Mouse (Mus musculus) cerebellum, adult 9-11 months (tissue): ENCODE measurements around the gene Fto.

ENCODE experiments used
- DNase-seq: peaks from one replicate; pipeline ENCODE4 v3.0.0; 2022

Gene Fto

DNA sequence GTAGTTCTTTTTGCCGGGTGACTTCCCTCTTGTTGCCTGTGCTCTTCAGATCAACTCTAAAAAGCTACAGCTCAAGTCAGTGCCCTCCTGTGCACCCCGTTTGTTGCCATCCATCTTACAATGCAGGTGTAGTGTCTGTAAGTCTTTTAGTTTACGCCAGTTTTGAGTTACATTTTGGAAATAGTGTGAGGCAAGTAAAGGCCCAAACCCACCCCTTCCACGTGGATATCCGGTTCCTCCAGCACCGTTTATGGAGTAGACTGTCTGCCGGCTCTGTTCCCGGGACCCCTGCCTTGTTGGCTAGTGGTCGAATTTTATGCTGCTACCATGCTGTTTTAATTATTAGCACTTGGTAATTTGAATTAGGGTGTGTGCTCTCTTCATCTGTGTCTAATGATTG lies 46.2 kb downstream of the Fto start:
- DNase-seq: no peak

DNA sequence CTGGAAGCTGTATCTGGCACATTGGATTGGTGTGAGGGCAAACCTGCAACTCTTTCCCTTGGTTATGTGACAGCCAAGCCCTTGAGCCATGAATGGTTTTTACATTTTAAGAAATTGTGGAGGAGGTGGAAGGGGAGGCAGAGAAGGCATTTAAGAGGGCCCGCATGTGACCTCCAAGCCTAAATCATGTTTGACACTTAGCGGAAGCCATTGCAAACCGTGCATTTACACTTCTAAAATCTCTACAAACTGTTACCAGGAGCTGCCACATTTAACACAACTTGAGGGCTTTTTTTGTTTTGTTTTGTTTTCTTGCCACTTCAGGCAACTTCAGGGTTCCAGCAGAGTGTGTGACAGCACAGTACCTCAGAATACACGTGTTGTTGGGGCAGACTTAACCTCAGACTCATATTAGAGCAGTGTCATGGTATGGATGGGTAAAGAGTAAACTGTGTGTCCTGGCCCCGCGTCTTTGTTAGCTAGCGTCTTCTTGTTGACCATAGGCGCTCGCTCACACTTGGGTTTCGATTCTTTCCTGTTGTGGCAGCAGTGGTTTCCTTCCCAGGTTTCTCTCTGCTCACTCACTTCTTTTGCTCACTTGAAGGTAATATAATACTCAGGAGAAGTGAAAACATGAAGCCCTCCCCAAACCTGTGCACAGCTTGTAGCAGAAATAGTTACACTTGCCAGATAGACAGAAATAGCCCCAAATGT lies 47.5 kb downstream of the Fto start:
- DNase-seq: no peak

DNA sequence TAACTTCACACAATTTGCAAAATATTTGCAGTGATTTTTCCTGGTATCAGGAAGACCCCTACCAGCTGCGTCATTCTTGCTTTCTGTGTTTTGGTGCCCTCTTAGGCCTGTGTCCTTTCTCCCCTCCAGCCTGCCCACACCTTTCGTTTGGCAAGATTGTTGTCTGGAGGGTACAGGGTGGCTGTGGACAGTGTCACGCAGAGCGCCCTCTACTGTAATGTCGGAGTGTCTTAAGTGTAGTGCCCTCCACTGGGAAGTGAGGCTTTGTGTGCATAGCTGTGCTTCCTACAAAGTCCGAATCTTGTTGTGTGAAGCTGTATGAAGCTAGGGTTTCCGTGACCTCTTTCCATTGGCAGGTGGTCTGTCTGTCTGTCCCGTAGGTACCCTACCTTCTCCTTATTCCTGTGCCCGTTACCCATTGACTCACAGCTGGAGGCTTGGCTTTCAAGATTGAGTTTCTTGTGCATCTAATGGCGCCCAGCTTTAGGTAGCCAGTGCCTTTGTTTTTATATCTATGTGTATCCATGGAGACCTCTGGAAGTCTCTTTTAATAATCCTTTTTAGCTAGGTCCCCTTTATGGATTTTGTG lies 50.0 kb downstream of the Fto start:
- no peak for DNase-seq

DNA sequence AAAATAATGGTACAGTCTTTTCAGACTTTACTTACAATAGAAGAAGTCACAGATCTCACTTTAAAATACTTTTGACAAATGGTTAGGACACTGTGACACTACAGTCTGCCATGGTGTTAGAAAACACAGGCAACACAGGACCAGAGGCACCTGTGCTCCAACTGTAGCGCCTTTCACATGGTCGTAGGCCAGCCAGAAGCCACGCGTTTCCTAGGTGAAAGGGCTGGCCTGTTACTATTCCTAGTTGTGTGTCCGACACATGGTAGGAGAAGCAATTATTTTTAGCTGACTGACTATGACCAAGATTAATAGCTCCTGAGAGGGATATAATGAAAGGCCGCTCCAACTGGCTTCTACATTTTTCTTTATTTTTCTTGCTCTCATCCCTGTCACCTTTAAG lies 50.9 kb downstream of the Fto start:
- no peak for DNase-seq

DNA sequence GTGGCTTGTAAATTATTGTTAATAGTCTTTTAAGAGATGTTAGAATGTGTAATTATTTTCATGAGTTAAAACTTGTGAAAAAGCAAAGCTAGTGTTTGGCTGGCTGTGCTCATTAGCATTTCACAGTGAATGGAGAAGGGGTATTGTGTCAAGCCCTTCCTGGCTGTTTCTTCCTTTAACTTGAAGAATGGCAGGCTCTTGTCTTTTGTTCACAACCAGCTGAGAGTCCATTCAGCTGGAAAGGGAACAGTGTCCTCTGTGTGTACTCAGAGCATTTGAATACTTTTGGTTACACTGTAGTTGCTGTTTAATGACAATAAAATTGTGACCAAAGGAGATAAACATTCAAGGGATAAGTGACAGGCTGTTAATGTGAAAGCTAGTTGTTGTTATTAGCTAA lies 52.5 kb downstream of the Fto start:
- DNase-seq: no peak

DNA sequence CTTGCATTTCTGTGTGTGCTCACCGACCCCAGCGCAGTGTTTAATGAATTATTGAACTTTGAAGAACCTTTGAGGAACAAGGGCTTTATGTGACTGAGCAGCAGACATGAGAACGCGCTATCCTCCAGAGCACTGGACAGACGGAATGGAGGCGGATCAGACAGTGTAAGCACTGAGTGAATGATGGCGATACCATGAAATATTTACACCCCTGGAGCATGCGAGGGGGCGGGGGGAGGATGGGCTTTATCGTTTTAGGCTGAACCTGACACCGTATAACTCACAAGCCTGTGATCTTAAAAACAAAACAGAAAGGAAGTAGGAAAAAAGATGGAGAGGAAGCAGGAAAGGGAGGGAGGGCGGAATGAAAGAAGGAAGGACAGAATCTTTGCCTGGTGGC lies 57.6 kb downstream of the Fto start:
- no peak for DNase-seq

DNA sequence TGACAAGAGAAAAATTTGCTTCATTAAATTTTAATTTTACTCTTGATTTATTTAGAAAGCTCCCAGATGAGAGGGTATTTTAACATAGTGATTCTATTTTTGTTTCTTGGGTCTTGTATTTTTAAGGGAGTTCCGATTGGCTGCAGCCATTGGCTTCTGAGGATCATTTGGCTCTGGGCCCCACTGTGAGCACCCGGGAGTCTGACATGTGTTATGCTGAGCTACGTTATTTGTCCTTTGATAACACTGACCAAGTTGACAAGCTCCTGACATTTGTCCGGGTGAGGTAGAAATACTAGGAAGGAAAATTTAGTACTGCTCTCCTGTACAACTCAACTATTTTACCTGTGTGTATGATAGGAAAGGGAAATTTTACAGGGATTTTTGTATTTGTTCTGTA lies 58.7 kb downstream of the Fto start:
- DNase-seq: no peak

DNA sequence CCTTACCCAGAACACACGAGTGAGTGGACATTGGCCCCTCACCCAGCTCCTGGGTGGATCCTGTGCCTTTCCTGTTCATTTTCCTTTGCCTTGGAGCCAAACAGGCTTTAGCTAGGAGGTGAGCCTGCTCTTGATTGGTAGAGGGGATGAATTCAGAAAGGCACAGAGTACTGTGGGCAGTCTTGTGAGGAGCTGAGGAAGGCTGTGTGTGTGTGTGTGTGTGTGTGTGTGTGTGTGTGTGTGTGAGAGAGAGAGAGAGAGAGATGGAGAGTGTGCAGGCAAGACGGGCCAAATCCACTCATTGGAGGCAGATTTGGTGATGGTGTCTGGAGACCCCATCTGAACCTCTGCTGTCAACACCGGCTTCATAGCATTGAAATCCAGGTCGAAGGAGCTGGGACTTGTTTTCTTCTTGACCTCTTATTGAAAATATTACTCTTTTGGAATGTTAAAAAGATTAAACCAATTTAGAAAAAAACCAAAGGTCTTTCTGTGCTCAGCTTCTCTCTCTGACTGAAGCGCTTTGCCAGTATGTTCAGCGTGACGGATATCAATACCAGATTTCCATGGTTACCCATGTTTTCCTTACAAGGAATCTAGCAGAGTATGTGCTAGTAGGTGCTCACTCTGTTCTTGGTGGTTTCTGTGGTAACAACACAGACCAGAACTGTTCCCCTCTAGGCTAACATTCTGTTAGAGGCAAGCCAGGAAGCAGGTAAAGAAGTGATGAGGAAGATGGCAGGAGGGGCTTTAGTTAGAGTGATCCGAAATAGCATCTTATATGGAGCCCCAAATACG lies 59.7 kb downstream of the Fto start:
- no peak for DNase-seq

DNA sequence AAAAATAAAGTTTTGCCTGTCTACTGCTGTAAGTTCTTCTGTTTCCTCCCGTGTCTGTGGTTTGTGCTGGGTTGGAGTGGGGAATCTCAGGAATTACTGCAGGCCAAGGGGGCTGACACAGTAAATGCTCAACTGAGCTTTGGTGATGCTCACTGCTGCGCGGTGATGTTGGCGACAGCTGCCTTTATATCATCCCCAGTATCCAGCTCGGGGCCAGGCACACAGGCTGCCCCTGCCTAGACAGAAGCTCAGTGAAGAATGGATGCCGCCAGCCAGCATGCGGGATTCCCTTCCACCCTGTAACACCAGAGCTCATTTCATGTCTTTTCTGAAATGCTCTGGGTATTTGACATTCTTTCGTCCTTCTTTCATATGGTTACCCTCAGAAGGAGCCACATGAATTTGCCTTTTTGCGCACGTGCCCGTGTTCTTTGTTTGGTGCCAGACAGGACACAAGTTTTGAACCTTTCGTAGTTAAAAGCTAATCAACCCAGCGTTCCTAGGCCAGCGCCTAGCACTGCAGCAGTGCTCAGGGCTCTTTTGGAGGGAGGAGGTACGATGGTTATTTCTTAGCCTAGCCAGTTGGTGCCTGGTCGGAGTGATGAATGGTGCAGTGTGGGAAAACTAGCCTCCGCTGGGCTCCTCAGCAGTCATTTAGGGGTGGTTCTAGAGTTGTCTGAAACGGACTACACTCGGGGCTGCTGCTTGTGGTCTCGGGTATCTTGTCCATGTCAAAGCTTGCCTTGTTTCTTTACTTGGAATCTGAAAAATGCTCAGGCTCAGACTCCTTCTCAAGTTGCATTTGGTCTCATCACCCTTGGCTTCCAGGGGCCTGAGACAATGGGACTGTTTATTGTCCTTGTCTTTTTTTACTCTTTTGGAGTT lies 62.0 kb downstream of the Fto start:
- DNase-seq: no peak

DNA sequence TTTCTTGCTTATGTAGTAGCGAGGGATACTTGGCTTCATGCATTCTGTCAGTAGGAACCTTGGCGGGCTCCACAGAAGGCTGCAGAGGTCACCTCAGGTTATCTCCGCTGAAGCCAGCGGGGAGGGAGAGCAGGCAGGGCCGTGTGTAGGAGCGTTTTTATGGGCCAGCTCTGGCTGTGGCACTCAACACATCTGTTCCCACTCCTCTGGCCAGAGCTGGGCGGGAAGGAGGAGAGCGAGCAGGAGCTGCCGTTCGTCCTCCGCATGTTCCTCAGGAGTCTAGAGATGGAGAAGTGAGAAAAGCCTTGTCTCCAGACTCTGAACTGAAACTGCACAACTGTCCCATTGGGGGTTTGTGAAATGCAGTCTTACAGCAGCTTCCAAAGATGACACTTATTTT lies 63.5 kb downstream of the Fto start:
- peak; percentile 30 for DNase-seq

DNA sequence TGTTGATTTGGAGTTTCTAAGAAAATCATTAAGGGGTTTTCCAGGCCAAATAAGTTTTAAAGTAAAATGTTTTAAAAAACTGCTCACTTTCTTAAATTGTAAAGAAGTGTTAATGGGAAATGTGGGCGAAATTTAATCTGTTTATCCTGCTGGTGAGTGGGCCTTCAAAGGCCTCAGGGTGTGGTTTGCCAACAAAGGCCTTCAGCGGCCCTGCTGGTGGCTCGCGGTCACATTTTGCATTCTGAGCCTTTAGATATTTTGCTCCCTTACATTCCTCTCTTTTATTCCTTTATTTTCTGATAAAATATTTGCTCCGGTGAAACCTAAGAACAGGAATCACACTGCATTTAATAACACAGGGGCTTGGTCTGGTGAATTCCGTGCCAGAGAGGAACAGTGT lies 64.0 kb downstream of the Fto start:
- DNase-seq: no peak

DNA sequence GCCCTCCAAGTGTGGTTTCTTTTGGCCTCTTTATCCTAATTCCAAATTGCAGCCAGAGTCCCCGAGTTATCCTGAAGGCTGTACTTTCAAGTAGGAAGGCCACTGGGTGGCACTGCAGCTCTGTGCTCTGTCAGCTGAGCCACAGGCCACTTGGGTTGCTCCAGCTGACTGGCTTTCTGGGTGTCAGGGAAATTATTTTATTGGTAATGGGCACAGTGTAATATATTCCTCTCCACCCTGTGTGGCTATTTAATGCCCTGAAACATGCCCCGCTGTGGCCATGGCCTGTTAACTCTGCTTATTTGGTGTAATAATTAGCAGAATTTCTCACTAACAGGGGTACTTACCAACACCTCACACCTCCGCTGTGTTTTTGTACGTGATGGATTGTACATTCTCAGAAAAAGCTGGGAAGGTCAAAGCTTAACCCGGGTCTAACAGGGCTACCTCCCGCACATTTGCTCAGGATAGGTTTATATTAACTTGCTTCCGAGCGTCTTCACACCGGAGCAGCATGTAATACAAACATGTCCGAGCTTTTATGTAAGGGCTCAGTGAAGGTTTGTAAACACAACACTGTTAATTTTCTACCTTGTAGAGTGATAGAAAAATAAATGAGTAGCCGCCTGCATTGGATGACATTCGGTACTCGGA lies 65.6 kb downstream of the Fto start:
- peak; percentile 71 for DNase-seq

DNA sequence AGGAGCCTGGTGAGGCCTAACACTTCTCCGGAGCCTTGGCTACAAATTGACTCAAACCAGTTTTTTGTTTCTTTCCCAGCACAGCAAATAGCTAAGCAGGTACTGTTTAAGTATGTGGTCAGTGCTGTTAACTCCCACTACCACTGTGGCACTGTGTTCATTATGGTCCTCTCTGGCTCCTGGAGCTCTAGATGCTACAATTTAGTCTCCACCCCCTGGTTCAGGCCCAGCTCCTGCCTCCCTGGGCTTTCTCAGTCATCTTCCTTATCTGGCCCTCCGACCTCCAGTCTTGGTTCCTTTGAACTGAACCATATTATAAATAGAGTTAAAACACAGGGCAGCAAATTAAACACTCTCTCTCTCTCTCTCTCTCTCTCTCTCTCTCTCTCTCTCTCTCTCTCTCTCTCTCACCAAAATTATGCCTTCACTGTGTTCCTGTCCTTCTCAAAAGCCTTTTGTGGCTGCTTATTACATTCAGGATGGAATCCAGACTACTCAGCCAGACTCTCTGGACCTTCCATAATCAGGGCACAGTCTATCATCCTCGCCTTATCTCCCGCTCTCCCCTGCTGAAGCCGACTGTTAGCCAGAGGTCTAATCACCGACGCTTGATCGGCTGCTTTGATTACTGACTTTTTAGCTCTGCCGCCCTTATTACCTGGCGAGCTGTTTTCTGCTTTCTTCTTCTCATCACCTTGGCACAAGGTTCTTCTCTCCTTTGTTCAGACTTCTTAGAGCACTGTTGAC lies 67.6 kb downstream of the Fto start:
- DNase-seq: no peak

DNA sequence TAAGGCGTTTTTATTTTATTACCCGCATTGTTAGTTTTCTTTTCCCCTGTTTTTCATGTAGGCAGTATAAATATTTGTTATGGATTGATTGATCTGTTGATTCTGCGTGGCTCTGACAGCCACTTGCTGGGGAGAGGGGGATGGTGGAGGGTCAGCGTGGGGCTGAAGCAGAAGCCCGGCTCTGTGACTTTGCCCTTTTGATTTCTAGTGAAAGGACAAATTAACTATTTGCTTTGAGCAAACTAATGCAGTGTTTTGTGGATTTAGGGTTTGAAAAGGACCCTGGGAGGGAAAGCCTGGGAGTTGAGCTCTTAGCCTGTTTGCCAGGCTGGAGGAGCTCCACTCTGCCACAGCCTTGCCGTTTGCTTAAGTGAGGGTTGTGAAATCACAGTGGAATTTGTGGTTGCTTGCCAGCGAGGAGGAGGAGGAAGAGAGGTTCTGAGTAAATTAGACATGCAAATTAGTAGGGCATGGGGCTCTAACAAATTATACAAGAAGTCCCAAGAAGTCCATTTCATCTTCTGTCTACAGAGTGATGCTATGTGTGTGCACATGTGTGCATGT lies 68.3 kb downstream of the Fto start:
- no peak for DNase-seq

DNA sequence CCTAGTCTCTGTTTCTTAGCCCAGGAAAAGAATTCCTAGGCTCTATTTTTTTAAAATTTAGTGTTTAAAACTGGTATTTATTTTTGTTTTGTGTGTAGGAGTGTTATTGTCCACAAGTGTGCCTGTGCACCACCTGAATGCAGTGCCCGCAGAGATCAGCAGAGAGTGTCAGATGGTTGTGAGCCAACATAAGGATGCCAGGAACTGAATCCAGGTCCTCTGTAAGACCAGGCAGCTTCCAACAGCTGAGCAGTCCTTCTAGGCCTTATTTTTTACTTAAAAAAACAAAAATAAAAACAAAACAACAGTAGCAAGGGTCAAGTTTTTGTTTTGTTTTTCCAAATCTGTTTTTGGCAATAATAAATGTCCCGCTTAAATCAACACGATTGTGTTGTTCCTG lies 69.9 kb downstream of the Fto start:
- DNase-seq: no peak

DNA sequence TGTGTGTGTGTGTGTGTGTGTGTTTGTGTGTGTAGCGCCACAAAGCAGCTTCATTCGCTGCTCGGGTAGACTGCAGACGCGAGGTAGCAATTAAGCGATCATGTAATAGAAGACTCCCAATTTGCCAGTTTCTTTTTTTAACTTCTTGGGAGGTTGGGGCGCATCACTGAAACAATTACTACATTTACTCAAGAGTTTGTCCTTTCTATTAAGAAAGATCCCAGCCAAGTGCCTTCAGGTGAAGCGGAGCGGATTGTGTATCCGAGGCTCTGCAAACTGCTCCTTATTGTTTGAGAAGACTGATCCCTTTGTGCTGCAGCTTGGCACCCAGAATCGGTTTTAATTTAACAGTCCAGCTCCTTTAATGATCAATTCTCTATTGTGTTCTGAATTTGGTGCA lies 70.5 kb downstream of the Fto start:
- DNase-seq: no peak

DNA sequence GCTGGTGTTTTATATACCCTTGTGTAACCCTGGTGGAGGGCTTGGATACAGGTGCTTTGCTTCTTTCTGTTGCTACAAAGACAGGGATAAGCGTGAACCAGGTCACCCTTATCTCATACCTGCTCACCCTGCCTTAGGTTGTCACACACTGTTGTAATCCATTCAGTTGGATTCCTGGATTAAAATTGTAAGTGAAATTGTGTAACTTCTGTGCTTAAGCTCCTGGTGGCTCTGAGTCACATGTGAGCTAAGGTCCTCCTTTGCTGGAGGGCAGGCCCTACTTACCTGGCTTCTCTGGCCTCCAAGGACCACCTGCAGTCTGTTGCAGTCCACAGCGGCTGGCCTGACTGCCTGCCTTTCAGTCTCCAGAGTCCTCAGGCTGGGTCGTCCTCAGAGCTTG lies 71.1 kb downstream of the Fto start:
- no peak for DNase-seq

DNA sequence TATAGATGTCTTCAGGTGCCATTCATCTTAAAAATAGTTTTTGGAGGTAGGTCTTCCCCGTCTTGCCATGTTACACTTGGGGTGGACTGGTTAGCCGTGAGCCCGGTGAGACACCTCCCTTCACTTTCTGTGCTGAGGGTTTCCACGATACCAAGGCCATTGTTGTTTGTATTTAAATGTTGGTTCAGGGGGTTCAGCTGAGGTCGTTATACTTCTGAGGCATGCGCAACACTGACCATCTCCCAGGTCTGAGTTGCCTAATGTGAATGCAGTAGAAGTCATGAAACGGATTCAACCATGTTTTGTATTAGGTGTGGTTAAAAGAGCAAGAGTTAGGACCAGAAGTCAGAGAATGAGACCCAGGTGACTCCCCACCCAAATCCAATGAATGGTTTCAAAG lies 72.5 kb downstream of the Fto start:
- no peak for DNase-seq

DNA sequence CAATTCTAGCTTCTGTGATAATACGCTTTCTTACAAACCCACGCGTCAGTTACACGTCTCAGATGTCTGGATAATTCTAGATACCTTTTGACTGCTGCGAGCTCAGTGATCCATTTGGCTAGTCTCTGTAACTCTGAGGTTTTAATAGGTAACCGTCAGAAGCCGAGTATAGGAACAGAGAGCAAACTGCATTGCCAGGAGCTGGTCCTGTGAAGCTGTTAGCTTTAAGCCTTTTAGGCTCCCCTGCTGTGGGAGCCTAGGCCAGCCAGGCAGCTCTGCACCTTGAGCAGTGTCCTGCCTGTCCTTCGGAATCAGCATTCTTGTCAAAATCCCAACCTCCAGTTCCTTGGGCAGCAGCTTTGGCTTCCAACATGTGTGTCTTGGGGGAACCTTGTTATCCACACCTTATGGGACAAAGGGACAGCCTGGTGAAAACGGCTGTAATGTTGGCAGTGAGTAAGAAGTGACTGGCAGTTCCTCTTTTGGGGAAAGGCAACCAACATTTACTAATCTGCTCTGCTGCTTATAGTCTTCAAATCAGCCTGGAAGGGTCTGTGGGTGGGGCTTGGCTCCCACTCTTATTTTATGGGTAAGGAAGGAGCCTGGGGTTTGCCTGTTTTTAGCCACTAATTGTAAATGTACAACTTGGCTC lies 77.2 kb downstream of the Fto start:
- DNase-seq: no peak

DNA sequence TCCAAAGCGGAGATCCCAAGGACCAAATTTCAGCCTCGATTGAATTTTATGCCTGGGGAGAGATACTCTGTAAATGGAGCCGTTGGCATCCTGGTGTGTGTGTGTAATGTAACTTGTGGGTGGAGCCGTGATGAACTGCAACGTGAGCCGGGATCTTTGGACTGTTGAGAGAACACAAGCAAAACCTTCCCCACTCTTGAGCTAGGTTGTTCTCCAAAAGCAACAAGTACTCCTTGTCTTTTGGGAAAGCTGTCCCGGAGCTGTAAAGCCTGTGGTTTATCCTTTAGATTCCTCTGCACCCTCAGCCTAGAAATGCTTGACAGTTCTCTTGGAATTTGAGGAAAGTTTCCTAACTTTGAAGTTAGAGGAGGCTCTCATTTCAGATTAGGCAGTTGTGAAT lies 78.9 kb downstream of the Fto start:
- no peak for DNase-seq
